8 mouse cellular contexts compared by ENCODE assay signal in genomic region chr5:123132308-123133071, GRCm38 (mm10). TPM values are rescaled to one million over a fixed set of nuclear protein-coding genes. Genes with fewer than 3 reads are reported as not detected.
A peak's percentile ranks its signal among the peaks of the same experiment; 100 is the strongest.
DNase-seq lines count a peak whose midpoint lies in the region; ATAC-seq and TF ChIP-seq lines count a peak whose summit lies in the region.

Gene Rhof (minus strand): TSS chr5:123132692.

- ATAC-seq in embryonic facial prominence, embryonic 15.5 days (ENCODE audit: insufficient number of reproducible peaks, low FRiP score, low TSS enrichment, low read depth) = peak; percentile 63
- peak; percentile 67 for ATAC-seq in kidney, embryonic 14.5 days (ENCODE audit: low FRiP score, low TSS enrichment)
- peak; percentile 62 for ATAC-seq in midbrain, postnatal 0 days (ENCODE audit: low FRiP score)

- H3K4me2 ChIP-seq in embryonic facial prominence, embryonic 15.5 days (replicated peaks) = peak within 1 kb of the TSS; percentile 86
- H3K4me2 ChIP-seq in kidney, embryonic 14.5 days (replicated peaks; ENCODE audit: low read depth, low read length) = peak within 1 kb of the TSS; percentile 77
- peak within 1 kb of the TSS; percentile 99 for H3K4me2 ChIP-seq in midbrain, postnatal 0 days (ENCODE audit: low read depth, low read length, poor library complexity, severe bottlenecking)

- no peaks in the 10 kb centered on the region for H3K9me3 ChIP-seq in embryonic facial prominence, embryonic 15.5 days (replicated peaks)
- no peaks in the 10 kb centered on the region for H3K9me3 ChIP-seq in kidney, embryonic 14.5 days (ENCODE audit: control insufficient read depth, low read length)
- H3K9me3 ChIP-seq in midbrain, postnatal 0 days (ENCODE audit: low read length) = no peaks in the 10 kb centered on the region

- DNase-seq in A20 (ENCODE audit: low read depth, low spot score) (peak; percentile 97), liver (peak; percentile 95)
- DNase-seq in adrenal gland, postnatal 4 days (ENCODE audit: low spot score in 2 of 2) = peak; percentile 73 to 76
- DNase-seq in heart, adult 9 months (ENCODE audit: low spot score in 2 of 2) = peak; percentile 71 to 76
- peak; percentile 90 for DNase-seq in midbrain, postnatal 0 days (ENCODE audit: low spot score)
- DNase-seq in spleen, postnatal 4 days (ENCODE audit: low spot score in 2 of 2) = peak; percentile 93 to 98

- H3K36me3 ChIP-seq in embryonic facial prominence, embryonic 15.5 days = 0 out of 2 replicates have a peak, but pooled peaks cover 7% of the 10 kb centered on the region
- H3K36me3 ChIP-seq in kidney, embryonic 14.5 days (ENCODE audit: control insufficient read depth, insufficient read depth, low read length) = peaks cover 13% of the 10 kb centered on the region; the same call in 1 of the 2 replicates
- H3K36me3 ChIP-seq in midbrain, postnatal 0 days (ENCODE audit: insufficient read depth, low read length) = no peaks in the 10 kb centered on the region

- peak within 1 kb of the TSS; percentile 49 for H3K4me3 ChIP-seq in embryonic facial prominence, embryonic 15.5 days (replicated peaks)
- peak within 1 kb of the TSS; percentile 39 for H3K4me3 ChIP-seq in kidney, embryonic 14.5 days (ENCODE audit: low read length)
- H3K4me3 ChIP-seq in midbrain, postnatal 0 days (ENCODE audit: low read depth, low read length) = peak within 1 kb of the TSS; percentile 52

- peaks cover 71% of the 10 kb centered on the region for H3K4me1 ChIP-seq in embryonic facial prominence, embryonic 15.5 days
- H3K4me1 ChIP-seq in kidney, embryonic 14.5 days (ENCODE audit: control insufficient read depth, insufficient read depth, low read length) = peaks cover 56% of the 10 kb centered on the region
- peaks cover 23% of the 10 kb centered on the region for H3K4me1 ChIP-seq in midbrain, postnatal 0 days (ENCODE audit: insufficient read depth, low read length)

- 2% methylated on average over 44 of the region's 44 CpGs for WGBS in embryonic facial prominence, embryonic 15.5 days
- WGBS in kidney, embryonic 14.5 days = 4% methylated on average over 42 of the region's 44 CpGs
- WGBS in midbrain, postnatal 0 days = 3% methylated on average over 44 of the region's 44 CpGs

- no peaks in the 10 kb centered on the region for H3K27me3 ChIP-seq in embryonic facial prominence, embryonic 15.5 days
- no peaks in the 10 kb centered on the region for H3K27me3 ChIP-seq in kidney, embryonic 14.5 days (ENCODE audit: control insufficient read depth, insufficient read depth, low read length)
- H3K27me3 ChIP-seq in midbrain, postnatal 0 days (ENCODE audit: insufficient read depth, low read length) = no peaks in the 10 kb centered on the region

- H3K9ac ChIP-seq in embryonic facial prominence, embryonic 15.5 days = peak within 1 kb of the TSS; percentile 37; the same call in 1 of the 2 replicates
- peak within 1 kb of the TSS; percentile 47 for H3K9ac ChIP-seq in kidney, embryonic 14.5 days (ENCODE audit: low read depth, low read length)
- peak within 1 kb of the TSS; percentile 78 for H3K9ac ChIP-seq in midbrain, postnatal 0 days (replicated peaks; ENCODE audit: low read length, poor library complexity, severe bottlenecking)

- TF ChIP-seq CTCF in midbrain, postnatal 0 days (IDR thresholded peaks at IDR 0.05) = peak; percentile 89

- peak within 1 kb of the TSS; percentile 100 for H3K27ac ChIP-seq in embryonic facial prominence, embryonic 15.5 days (replicated peaks)
- H3K27ac ChIP-seq in kidney, embryonic 14.5 days (ENCODE audit: low read depth, low read length) = peak within 1 kb of the TSS; percentile 69; the same call in 1 of the 2 replicates
- H3K27ac ChIP-seq in midbrain, postnatal 0 days (ENCODE audit: low read depth, low read length) = peak within 1 kb of the TSS; percentile 99

RNA-seq across cellular contexts. Expression of gene Rhof, which starts in this region (rescaled TPM):
- total RNA-seq in adrenal gland, postnatal 4 days (2021) = 1 to 10 TPM; 1.8 TPM
- polyA plus RNA-seq in embryonic facial prominence, embryonic 15.5 days (2015; fragmentation: Nextera tagmentation; extraction: Ambion mirVana) = 5.4 and 6.4 TPM in 2 replicates
- polyA plus RNA-seq in kidney, embryonic 14.5 days (2014; fragmentation: Nextera tagmentation; extraction: Ambion mirVana) = 2.0 and 3.2 TPM in 2 replicates
- total RNA-seq in midbrain, postnatal 0 days (2014; rRNA removed) = 37.2 and 47.8 TPM in 2 replicates
- 41.7 and 45.3 TPM in 2 replicates for polyA plus RNA-seq in midbrain, postnatal 0 days (2015; fragmentation: Nextera tagmentation; extraction: Ambion mirVana)

Comparison
In these comparisons a context has a peak if more than half of its experiments do, and no peak if none do; other contexts are left out.
1. Peak in every context shown above with its lines: DNase-seq, ATAC-seq, H3K4me3 ChIP-seq and H3K27ac ChIP-seq.
2. RNA of gene Rhof (total RNA-seq): 37.2 to 47.8 TPM in midbrain, postnatal 0 days; 1.8 TPM in adrenal gland, postnatal 4 days; every median in the first group is over 10 times any median in the second.